Mouse (Mus musculus) kidney, adult 8-10 months (tissue): ENCODE measurements around the gene Gabrr2.

Experiments
- DNase-seq, 2 experiments: peaks; one replicate each; pipeline ENCODE4 v3.0.0; 2022

Gabrr2 gene

DNA sequence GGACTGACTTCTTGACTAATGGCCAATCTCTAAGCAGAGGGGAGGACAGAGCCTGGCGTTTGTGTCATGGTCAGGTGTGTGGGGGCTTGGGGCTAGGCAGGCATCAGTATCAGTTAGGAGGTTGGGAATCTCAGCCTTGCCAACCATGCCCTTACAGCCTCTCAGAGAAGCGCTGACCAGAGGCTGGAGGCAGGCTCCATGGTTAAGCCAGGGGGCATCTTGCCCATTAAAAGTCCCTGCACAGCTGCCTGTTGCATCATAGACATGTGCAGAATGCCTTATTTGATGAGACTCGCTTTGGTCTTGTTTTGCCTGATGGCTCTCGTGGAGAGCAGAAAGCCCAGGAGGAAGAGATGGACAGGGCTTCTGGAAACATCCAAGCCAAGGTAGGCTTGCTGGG, at the start of gene Gabrr2:
Gene Gabrr2 (plus strand): TSS at position 19 of the 400 bp plus-strand sequence.
- no peak for DNase-seq

DNA sequence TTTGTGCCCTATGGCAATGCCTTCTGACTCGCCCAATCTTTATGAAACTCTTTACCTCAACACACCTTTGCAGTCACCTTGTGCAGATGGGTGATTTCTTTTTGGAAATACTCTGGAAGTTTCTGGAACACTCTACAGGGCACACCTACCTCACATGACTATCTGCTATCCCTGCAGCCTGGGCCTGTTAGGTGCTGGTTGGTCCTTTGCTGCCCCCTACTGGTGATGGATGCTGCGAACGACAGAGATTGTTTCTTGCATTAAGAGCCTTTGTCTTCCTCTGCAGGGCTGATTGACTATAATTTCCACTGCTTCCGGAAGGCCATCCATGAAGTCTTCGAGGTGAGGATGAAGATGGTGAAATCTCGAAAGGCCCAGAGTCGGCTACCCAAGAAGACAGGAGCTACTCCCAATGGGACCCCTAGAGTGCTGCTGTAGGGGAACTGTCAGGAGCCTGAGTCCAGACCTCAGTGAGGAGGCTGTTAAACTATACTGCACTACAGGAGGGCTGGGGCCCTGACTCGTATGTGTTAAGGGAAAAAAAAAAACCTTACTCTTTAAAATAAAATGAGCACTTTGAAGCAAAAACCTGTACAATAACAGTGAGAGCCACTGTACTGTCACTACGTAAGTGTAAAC, 44.3 kb upstream of the Gabrr2 start:
- DNase-seq = peak; percentile 80 to 92

- no peak for DNase-seq
Measured at GRCm38 (mm10) chr4:33024420-33024819, 38.4 kb upstream of the Gabrr2 start.

DNA sequence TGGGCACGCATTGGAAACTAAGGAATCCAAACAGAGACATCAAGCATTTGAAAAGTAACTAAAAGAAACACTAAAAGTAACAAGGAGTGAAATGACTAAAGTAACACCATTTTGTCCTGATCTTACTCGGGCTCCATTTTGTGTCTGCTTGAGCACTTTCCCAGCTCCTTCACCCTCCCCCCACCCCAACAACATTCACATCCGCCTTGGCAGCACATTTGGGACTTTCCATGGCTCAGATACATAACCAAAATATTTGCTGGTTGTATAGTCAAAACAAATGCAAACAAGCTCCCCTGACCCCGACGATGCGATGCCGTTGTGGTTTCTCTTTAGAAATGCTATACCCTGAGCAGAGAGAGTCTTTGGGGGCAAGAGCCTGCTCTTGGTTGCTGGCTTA, 33.7 kb upstream of the Gabrr2 start:
- DNase-seq = no peak

DNA sequence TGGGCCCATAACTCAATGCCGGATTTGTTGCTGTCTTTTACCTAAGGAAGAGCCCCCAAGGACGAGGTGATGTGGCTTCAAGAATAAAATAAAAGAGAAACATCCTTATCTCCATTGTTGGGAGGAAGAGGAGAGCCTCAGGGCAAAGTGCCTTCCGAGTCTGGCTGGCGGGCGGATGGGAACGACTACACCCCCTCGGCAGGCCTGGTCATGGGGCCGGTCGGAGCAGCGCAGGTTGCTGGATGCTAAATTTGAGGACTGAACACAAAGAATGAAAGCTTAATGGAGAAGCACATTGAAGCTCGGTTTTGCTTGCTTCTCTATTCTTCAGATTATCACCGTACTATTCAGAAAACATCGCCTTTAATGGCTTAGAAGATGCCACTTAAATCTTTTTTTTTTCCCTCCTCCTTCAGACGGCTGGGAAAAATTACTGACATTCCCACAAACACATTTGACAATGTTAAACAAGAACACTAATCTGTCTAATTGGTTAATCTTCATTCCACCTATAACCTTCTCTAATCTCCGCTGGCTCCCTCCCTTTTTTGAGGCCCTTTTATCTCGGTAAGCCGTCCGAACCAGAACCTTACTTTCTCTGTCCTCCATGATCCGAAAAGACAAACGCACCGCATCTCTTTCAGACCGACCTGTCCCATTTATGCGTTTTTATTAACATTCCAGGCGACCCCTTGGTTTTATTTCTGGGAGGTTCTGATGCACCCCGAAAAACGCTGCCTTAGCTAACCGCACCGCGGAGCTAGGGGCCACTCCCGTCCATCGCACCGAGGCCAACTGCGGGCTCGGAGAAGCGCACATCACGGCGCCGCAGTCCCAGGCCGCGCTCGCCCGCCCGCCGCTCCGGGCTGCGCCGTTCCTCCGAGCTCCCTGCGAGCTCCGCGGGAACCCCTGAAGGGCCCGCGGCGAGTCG, 32.3 kb upstream of the Gabrr2 start:
- no peak for DNase-seq

DNA sequence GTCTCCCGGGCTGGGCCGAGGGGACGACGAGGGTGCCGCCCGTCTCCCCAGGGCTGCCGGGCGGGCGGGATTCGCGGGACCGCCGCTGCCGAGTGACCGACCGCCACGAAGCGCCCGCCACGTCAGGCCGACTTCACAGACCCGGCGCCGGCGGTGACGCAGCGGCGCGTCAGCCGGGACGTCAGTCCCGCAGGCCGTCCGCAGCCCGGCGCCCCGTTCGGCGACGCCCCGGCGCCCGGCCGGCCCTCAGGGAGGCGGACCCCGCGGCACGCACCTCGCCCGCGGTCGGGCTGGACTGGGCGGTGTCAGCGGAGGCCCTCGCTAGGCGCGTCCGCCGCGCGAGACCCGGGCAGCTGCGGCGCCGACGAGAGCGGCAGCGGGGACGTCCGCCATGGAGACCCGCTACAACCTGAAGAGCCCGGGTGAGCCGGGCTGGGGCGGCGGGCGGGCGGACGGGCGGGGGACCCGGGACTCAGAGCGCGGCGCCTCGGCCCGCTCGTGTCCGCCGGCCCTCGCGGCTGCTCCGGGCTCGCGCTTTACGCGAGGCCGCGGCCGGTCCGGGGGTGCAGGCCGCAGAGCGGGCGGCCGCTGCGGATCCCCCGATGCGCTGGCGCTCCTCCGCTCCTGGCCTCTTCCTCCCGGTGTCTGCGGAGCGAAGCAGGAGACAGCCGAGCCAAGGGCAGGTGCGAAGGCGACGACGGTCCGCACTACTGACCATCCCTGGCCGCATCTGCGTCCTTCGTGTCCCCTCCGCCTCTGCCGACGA, 31.4 kb upstream of the Gabrr2 start, which contains the start of gene Ube2j1:
Gene Ube2j1 (plus strand): TSS at position 222 of the 766 bp plus-strand sequence.
- peak; percentile 88 to 90 for DNase-seq

DNA sequence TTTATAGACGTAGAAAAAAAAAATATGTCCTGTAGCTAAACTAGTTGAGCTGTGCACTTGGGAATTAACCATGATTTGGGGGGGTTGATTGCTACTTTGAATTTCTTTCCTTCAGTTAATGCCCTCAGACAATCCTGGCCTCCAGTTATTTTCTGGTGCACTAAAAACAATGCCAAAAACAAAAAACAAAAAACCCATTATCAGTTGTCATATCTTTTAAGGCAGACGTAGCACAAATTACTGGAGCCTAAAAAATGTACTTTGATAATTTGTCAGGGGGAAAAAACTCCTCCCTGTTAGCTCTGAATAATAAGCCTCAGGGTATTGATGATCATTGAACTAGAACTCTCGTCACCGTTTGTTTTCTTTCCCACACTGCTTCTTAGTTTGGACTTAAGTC, 30.8 kb upstream of the Gabrr2 start:
- no peak for DNase-seq

DNA sequence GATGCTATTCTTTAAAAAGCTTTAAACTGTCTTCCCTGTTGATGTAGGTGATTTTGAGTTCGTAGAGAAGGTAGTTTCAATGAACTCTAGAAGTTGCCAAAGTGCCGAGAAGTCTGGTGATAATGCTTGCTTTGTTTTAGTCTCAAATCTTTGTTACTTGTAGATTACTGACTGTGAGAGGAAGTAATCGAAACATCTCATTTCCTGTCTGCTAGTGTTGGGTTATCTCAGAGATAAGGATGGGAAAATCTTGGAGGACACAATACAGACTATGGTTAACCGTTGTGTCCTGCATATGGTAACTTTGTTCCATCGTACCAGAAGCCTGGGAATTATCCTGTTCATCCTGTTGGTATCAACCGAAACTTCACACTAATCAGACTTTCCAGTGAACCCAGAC, 29.3 kb upstream of the Gabrr2 start:
- DNase-seq = no peak

GRCm38 (mm10) chr4:33039826-33040225, 23.0 kb upstream of the Gabrr2 start:
- DNase-seq = no peak

DNA sequence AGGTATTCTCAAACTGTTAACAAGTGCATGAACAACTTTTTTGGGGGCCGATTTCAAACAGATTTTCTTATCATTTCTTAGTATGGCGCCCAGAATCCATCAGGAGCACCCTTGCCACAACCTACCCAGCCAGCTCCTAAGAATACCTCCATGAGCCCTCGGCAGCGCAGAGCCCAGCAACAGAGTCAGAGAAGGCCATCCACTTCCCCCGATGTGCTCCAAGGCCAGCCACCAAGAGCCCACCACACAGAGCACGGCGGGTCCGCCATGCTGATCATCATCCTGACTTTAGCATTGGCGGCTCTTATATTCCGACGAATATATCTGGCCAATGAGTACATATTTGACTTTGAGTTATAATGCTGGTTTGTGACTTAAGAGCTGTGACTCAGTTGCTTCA, 13.2 kb upstream of the Gabrr2 start:
- DNase-seq = no peak

GRCm38 (mm10) chr4:33052055-33052454, 10.7 kb upstream of the Gabrr2 start:
- no peak for DNase-seq

- DNase-seq = no peak
Measured at GRCm38 (mm10) chr4:33052650-33053049, 10.1 kb upstream of the Gabrr2 start.

GRCm38 (mm10) chr4:33054426-33054825, 8.4 kb upstream of the Gabrr2 start:
- DNase-seq = no peak

GRCm38 (mm10) chr4:33056317-33056716, 6.5 kb upstream of the Gabrr2 start:
- no peak for DNase-seq

GRCm38 (mm10) chr4:33057890-33058687, 4.7 kb upstream of the Gabrr2 start:
- DNase-seq = no peak

- no peak for DNase-seq
Measured at GRCm38 (mm10) chr4:33061158-33061557, 1.6 kb upstream of the Gabrr2 start.

DNA sequence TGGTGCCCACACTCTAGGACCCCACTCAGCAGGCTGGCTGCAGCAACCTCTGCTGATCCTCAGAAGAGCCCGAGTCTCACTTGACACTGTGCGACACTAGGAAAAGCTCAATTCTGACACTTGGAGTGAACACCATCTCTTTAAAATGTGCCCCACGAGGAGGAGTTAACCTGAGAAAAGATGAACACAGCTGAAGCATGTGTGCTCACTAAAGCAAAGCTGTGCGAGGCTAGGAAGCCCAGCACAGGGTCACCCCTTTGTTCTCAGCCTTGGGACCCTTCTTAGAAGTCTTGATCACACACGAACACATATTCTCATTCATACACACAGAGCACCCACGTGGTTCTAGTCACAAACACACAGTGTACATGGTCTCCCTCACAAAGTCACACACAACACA, 2.2 kb downstream of the Gabrr2 start:
- no peak for DNase-seq

GRCm38 (mm10) chr4:33066223-33066960, 3.6 kb downstream of the Gabrr2 start:
- no peak for DNase-seq

- no peak for DNase-seq
Measured at GRCm38 (mm10) chr4:33067331-33067730, 4.5 kb downstream of the Gabrr2 start.

DNA sequence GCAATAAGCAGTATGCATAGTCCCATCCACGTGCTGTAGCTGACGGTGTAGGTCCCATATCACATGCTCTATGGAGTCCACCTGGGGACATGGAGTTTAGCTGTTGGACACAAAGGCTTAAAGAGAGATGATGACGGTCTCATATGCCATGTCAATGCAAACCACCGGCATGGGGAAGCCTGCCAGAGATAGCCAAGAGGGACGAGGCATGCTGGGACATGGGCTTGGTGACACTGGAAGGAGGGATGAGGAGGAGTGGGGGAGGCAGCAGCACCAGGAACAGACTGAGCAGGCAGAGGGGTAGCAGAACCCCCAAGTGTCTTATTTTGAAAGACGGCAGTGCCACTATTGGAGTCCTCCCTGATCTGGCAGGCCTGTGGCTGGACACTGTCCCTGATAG, 5.0 kb downstream of the Gabrr2 start:
- DNase-seq = no peak

DNA sequence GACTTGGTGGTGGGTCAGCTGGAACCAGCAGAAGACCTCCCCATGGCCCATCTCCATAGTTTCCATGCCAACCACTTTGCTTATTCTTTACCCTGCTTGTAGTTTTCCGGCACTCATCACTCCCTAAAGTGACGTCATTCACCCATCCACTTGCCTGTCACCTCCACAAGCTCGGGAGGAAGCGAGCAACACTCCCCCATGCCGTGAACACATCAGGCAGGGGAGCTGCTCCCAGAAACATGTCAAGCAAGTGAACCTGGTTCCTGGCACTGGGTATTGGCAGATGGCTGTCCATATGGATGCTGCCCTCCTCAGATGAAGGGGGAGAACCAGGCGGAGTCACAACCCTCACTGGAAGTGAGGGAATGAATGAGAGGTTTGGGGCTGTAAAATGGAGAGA, 6.1 kb downstream of the Gabrr2 start:
- DNase-seq = no peak

- DNase-seq = no peak
Measured at GRCm38 (mm10) chr4:33070326-33070725, 7.5 kb downstream of the Gabrr2 start.
